Mouse (Mus musculus) spleen, postnatal 10 days (tissue): ENCODE measurements around the gene Cybrd1.

ENCODE experiments used
- DNase-seq, 2 experiments: peaks; one replicate each; pipeline ENCODE4 v3.0.0; 2021 to 2022; ENCODE audit warnings: low spot score in 2 of 2

The Cybrd1 gene

DNA sequence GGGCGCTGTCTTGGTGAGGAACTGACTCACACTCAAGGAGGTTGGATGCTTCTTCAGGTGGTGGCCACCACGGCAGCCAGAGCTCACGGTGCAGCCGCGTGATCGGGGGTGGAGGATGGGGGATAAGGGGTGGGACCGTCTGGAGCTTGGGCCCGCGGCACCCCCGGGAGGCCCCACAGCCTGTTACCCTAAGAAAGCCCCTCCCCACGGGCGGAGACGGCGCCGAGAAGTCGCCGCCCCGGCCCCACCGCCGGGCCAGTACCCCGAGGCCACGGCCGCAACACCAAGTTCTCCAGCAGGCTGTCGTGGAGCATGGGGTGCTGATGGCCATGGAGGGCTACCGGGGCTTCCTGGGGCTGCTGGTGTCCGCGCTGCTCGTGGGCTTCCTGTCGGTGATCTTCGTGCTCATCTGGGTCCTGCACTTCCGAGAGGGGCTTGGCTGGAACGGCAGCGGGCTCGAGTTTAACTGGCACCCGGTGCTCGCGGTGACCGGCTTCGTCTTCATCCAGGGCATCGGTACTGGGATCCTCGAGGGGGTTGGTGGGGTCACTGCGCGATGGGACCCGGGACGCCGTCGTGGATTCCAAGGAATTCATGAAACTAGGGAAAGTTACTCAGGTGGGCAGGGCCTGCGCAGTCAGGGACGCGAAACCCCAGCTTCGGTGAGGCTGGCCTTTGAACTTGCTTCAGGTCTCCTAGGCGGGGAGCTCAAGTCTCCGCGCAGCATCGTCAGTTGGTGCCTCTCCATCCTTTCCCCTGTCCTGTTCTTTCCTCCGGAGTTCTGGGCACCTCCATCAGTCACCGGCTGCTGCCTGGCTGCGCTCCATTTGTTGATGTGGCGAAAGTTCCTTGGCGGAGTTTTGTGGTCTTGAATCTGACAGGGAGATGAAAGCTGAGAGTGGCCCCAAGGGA lies at the start of gene Cybrd1:
Cybrd1 (plus strand) TSS at position 127 of the 912 bp plus-strand sequence.
- peak in 1 of 2 experiments; percentile 24 for DNase-seq

DNA sequence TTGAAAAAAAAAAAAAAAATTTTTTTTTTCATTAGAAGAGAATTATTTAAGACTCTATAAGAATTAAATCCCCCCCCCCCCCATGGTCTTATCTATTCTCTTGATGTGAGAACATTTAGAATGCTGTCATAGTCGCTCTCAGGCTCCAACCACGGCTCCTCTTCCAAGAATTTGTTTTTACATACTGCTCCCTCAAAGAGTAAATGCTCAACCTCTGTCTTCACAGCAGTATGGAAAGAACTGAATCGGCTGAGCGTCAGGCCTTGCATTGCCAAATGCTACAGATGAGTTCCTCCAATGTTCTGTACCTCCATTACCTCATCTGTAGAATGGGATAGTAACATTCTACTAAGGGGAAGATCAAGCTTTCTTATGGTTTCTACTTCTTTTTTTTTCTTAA lies 46.1 kb upstream of the Cybrd1 start:
- no peak for DNase-seq

DNA sequence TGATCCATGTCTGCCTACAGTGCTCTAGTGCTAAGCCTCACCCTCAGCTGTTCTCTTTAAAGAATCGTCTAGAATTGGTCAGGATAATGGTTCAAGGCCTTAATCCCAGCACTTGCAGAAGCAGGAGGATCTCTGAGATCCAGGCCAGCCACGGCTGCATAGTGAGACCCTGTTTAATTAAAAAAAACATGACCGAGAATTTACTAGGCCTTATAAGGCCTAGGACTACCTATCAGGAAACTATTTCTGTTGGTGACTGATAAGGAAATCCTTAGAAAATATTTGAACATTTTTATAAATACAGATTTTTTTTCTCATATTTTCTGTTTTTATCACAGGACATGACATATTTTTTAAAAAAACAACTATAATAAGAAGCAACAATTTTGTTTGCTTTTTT lies 44.4 kb upstream of the Cybrd1 start:
- DNase-seq: no peak

DNA sequence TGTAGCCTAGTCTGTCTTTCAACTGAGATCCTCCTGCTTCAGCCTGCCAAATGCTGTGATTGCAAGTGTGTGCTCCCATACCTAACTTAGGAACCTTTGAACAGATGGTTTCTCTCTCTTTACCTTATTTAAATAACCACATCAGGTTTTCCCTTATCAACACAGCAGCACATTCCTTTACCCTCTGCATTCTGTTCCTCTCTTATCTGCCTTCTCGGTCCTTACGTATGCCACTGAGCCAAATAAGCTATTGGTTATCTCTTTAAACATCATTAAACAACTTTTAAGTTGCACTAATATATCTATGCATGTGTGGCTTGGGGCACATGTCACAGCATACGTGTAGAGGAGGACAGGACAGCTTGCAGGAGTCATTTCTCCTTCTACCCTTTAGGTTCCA lies 43.9 kb upstream of the Cybrd1 start:
- DNase-seq: no peak

DNA sequence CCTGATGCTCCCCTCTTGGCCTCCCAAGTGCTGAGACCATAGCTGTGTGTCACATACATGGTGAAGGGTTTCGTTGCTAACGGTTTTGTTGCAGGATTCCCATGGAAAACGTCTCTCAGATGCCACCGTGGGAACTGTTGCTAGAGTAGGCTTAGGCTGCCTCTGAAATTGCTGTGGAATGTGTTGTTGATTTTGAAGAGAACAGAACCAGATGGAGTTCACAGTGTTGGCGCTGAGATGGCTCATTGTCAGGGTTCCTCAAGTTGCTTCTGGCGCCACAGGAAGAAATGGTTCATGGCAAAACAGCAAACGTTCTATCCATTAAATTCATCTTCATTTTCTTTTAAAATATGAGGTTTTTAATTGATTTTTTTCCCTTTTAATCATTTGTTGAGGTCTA lies 35.3 kb upstream of the Cybrd1 start:
- DNase-seq: no peak

DNA sequence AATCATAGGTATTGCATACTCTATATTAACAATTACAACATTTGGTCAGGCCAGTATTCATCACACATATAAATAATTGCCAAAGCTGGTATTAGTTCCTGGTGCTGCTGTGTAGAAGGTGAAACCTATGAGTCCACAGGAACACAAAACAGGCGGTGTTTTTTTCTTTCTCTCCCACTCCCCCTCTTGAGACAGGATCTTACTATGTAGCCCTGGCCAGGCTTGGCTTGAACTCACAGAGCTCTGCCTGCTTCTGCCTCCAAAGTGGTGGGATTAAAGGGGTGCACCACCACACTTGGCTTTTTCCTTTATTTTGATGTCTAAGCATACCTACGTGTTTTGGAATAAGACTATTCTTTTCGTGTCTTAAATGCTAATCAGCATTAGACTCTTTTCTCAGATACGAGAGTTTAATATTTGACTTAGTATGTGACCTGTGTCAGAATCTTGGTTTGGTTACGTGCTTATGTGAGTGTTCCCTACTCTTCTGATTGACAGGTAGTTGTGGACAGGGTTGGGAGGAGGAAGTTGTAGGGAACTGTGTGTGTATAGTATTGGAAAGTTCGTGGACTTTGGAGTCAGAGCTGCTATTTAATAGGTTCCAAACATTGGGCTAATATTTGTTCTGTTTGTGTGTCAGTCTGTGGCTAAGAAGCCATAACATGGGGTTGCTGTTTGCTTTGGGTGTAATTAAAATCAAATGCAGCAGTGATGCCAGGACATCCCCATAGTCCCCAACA lies 34.1 kb upstream of the Cybrd1 start:
- DNase-seq: no peak

DNA sequence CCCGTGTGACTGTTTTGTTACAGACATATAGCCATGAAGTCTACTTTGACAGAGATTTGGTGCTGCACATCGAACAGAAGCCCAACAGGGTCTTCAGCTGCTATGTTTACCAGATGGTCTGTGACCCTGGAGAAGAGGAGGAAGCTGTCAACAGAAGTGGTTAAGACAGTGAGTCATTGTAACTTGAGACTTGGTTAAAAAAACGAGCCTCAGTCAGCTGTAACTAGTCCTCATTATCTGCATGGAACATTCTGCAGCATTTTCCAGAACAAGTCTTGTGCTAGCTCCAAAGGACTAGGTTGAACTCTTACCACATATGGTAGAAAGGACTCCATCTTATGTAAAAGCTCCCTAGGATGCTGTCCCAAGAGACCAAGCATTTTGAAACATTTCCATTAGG lies 28.0 kb upstream of the Cybrd1 start:
- no peak for DNase-seq

DNA sequence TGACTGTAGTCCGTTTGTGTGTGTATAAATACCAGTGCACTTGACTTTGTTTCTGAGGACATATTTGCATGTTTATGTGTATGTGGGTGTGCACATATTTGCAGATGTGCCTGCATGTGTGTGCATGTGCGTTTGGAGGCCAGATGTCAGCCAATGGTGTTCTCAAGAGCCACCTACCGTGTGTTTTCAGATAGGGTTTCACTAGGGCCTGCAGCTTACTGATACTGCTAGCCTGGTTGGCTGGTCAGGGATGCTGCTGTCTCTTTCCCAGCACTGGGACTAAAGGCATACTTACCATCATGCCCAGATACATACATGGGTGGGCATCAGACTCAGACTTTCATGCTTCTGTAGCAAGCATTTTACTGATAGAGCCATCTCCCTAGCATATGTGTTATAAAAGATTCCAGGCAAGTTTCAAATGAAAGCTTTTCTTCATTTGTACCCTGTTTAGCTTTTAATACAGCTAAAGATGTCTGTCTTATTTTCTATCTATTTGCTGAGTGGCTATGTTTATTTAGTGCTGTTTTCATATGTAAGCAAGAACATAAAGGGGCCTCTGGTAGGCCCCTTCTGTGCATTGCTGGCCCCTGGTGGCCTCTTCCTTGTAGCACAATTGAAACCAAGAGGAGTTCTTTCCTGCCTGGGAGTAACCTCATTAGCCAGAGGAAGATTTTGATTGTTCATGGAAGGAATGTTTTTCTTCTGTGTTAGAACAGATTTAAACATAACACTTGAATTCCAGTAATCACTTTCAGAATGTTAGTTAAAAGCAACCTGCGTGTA lies 26.9 kb upstream of the Cybrd1 start:
- DNase-seq: peak in 1 of 2 experiments; percentile 35

DNA sequence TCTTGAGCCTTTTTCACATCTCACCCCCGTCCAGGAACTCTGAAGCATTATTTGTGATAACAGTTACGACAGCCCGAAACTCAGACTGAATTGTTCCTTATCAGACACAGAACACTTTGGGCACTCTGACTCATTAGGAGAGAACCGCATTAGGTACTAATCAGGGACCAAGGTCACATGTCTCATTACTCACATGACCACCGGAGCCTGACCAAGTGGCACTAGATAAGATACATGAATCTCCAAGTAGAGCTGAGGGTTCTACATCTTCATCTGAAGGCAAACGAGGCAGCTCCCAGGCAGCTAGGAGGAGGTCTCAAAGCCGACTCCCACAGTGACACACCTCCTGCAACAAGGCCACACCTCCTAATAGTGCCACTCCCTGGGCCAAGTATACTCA lies 21.6 kb upstream of the Cybrd1 start:
- no peak for DNase-seq

DNA sequence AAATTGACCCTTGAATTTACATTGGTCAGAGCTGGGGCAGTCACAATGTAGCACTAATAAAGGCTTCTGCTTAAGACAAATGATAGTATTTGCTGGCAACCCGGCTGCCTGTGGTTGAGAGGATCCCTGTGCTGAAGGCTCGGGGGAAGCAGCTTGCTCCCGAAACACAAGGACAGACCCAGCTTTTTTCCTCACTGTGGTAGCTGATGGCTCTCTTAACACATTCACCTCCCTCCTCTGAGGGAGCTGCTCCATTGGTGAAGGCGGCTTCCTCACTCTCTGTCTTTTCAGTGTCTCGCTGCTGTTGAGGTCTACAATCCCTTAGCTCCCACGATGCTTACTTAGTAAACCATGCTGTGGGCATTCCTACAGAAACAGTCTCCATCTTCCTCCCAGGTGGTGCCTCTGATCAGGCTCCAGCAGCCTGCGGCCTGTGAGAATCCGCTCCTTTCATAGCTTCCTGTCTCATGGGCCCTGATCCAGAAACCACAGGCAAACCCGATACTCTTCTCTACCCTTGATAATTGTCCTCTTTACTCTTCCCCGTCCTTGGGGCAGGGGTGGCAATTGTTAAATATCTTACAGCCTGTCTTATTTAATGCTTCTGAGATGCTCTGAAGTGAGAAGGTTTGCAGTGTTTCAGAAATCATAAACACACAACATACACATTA lies 15.0 kb upstream of the Cybrd1 start:
- DNase-seq: no peak

DNA sequence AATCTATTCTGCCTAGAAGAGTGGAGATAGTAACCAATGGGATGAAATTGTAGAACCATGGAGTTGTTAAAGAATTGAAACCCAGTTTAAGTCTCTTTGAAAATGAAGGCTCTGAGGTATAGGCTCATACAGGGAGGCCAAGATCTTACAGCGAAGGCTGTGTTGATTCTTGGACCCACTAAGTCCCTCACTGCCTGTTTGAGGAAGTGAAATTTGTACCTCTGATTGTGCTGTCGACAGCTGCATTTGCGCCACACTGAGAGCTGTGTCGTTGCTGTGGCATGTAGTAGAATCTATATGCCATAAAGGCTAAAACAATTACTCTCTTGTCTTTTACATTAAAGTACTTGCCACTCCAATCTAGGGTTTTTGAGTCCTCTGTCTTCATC lies 14.4 kb upstream of the Cybrd1 start:
- DNase-seq: peak in 1 of 2 experiments; percentile 29

DNA sequence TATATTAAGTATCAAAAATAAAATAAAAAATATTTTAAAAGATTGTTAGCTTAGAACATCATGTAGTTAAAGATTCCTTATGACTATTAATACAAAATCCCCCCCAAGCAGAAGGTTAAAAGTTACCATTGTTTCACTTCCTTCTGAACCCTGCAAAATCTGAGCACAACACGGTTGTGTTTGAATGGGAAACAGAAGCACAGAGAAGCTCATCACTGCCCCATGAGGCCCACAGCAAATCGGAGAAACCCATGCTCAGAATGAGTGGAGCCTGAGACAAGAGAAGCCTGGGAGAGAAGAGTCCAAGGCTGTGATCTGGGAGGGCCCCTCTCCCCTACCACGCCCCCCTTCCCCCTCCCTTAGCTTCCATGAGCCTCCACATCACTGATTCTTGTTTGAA lies 13.0 kb upstream of the Cybrd1 start:
- peak in 1 of 2 experiments; percentile 24 for DNase-seq

DNA sequence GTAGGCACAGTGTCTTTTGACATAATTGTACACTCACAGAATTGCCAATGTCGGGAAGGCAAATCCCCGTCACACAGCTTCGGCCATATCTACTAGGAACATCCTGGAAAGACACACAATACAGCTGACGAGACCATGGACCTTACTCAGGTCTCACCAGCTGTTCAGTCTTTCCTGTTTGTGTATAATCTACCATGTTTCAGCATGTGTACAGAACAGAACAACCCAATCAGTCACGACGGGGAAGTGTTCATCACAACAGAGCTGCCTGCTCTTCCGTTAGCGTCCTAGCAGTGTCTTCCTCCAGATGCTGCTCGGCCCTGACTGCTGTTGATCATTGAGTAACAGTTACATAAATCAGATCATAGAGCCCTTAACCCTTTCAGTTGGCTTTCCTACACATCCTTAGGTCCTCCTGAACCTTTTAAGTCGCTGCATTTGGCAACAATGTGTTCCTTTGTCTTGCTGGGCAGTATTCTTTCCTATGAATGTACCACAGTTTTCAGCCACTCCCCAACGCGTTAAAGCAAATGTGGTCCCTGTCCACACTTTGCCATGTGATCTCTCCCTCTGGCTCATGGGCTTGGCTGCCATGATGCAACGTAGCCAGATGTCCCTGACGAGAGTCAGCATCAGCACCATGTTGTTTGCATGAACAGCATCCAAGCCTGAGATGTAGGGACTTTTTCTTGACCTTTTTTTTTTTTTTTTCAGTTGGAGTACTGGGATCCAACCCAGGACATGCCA lies 12.1 kb upstream of the Cybrd1 start:
- DNase-seq: no peak

DNA sequence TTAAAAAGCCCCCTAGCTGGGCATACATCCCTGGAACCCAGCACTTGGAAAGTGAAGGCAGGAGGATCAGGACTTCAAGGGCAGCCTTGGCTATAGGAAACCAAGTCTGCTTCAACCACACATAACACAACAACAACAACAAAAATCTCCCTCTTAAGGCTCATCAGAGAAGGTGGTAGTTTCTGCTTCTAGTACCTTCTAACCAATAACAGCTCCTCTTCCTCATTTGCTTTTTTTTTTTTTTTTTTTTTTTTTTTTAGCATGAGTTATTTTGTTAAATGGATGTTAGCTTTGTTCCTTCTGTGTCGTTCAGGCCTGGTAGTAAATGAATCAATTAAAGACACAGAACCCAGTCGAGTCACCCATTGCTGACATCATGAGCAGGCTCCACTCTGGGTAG lies 10.5 kb upstream of the Cybrd1 start:
- no peak for DNase-seq

DNA sequence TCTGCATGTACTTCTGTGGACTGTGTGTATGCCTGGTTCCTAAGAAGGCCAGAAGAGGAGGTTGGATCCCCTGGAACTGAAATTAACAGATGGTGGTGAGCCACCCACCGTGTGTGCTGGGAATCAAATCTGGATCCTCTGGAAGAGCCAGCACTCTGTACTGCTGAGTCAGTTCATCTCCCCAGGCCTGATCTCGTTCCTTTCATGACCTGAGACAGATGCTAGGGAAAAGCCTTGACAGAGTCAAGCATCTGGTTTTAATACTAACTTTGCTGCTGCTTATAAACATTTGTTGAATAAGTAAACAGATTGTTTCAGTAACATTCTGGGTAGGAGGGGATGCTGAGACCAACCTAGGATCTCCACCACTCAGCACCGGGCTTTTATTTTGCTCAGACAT lies 9.2 kb upstream of the Cybrd1 start:
- no peak for DNase-seq

DNA sequence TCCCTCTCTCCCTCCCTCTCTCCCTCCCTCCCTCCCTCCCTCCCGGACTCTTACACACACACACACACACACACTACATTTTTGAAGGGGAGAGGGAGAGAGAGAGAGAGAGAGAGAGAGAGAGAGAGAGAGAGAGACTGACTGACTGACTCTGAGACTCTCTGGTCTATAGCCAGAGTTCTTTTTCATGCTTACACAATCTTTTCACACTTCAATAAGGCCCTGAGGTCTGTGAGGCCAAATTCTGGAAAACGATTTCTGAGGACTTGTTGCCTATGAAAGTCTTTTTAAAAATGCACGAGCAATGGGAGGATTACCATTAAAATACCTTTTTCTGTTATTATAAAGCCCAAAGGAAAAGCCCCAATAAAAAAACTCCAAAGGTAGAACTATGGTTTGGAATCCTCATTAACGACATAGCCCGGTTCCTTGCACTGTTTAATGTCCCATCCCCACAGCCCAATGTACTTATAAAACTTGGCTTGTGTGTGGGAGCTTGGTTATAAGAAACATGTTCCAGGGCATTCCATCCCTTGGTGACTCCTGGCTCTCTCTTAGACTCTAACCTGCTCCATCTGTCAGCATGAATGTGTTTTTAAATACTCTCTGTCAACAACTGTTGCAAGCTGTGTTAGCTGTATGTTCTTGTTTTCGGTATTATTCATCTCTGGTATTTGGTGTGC lies 4.1 kb upstream of the Cybrd1 start:
- DNase-seq: no peak

DNA sequence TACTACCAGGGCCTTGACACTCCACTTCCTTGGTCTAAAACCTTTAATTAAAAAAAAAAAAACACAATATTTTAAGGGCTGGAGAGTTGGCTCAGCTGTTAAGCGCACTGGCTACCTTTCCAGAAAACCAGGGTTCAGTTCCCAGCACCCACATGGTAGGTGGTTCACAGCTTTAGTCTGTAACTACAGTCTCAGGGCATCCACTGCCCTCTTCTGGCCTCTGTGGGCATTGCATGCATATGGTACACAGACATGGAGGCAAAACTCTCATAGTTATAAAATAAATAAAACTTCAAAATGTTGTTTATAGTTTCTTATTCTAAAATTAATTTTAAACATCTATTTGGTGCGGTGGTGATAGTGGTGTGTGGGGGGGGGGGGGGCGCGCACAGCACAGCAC lies 1.6 kb upstream of the Cybrd1 start:
- DNase-seq: peak in 1 of 2 experiments; percentile 44

DNA sequence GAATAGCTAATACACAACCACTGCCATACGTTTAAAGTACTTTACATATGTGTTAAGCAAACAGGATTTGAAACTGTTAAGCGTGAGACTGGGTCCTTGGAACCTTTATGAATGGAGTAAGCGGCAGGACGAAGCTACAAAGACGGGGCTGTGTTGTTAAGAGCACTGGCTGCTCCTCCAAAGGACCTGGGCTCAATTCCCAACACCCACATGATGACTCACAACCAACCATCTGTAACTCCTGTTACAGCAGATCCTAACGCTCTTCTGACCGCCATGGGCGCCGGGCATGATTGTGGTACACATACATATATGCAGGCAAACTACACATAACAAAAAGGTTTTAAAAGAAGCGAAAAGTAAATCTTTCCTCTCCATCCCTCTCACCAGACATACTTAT lies 3.1 kb downstream of the Cybrd1 start:
- no peak for DNase-seq

DNA sequence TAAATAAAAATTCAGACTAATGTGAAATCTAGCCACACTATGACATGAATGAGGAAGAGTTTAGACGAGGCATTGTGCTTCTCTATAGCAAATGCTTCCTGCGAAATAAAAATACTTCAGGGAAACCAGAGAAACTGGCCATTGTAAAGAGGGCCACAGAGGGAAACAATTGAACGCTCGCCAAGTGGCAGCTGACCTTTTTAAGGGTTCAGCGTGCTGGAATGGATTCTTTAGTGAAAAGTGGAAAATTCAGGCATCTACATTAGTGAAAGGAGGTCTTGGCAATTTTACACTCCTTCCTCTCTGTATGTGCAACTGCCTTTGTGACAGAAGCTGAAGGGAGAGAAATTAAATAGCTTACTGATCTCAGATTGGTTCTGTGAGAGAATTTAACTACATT lies 3.7 kb downstream of the Cybrd1 start:
- DNase-seq: no peak

DNA sequence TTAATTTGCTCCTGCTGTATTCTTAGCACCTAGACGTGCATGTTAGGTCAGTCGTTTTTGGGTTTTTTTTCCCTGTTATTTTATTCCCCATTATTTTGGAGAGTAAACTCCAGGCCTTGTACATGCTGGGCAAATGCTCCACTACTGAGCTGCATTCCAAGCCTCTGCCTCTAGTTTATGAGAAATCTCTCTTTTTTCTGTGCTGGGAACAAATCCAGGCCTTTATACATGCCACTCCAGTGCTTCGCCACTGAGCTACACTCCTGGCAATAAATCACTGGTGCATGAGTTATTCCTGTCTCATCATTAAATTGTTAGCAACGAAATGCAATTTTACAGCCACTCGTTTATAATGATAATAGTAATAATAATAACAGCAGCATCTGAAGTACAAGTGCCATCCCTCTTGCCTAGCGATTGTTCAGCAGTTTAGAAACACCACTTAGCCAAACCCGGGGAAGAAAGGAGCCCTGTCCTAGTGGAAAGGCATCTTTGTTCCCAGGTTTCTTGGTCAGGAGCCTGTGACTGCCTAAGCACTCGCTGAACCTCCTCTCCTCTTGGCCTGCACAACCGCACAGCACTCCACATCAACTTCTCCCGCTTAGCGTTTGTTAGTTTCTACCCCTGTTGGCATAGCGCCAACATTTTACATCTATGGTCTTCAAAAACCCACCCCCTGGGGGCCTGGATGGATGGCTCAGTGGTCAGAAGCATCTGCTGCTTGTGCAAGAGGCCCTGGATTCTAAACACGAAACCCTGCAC lies 4.7 kb downstream of the Cybrd1 start:
- no peak for DNase-seq
